Mouse (Mus musculus) CH12F3 (cell line): Measurements from ENCODE around the gene Lyl1.
"Not testable (repeated sequence)": the region's sequence is repeated elsewhere in the genome, so short reads cannot be mapped to it uniquely, and the experiment has no call there.

Source experiments
- in situ Hi-C: fragments of 300-500 bp; cut with MboI; formaldehyde crosslinking; loops from 2 replicates; pipeline ENCODE4 v1.14.3; 2020; ENCODE audit warnings: low sequenced_read_pairs

The Lyl1 gene

DNA sequence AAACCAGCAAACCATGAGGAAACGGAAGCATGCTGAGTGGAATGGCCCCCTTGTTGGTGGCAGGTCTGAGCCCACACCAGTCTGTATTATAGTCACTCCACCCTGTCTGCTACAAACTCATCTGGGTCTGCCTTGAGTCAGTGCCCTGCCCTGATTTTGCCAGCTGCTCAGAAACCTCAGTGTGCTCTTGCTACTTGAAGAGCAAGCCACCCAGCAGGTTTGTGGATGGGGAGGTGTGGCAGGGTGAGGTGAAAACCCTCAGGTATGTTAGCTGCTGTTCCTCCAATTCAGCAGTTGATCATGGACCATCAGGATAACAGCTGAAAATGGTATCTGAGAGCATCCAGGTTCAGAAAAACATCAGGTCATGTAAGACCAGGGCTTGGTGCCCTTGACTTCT is 33.2 kb upstream of the Lyl1 start:
- in situ Hi-C loops = no loop called here

DNA sequence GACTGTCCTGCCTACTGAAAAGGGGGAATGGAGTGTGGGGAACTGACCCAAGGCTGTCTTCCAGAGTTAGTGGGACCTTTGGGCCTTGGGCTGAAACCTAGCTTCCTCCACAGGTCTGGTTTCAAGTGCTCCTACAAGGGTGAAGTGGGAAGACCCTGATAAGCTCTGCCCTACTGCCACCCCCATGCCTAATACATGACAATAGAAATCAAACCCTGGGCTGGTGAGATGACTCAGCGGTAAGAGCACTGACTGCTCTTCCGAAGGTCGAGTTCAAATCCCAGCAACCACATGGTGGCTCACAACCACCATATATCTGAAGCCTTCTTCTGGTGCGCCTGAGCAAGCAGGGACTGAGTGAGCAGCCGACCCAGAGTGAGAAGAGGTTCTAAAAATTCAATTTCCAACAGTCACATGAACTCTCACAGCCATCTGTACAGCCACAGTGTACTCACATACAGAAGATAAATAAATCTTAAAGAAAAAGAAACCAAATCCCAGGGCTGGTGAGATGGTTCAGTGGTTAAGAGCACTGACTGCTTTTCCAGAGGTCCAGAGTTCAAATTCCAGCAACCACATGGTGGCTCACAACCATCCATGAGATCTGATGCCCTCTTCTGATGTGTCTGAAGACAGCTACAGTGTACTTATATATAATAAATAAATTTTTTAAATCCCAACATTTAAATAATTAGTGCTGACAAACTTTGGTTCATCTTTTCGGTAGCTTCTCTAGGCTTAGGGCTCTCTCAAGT is 32.3 kb upstream of the Lyl1 start:
- in situ Hi-C loops = no loop called here

- in situ Hi-C loops = not testable (repeated sequence)
Measured at GRCm38 (mm10) chr8:84670295-84671006, 30.8 kb upstream of the Lyl1 start.

DNA sequence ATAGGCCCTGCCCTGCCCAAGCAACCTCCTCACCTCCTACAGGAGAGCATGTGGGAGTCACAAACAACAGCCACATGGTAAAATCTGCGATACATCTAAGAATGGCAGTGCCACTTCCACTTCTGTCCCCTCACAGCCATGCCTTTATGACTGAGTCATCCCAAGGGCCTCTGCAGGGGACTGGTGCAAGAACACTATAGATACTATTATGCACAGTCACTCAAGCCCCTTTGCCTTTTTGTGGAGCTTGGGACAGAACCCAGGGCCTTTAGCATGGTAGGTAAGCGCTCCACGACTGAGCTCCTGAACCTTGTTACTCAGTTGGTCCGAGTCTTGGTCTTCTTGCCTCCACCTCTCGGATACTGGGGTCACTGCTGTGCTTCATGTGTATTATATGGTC is 24.0 kb upstream of the Lyl1 start:
- in situ Hi-C loops = no loop called here

DNA sequence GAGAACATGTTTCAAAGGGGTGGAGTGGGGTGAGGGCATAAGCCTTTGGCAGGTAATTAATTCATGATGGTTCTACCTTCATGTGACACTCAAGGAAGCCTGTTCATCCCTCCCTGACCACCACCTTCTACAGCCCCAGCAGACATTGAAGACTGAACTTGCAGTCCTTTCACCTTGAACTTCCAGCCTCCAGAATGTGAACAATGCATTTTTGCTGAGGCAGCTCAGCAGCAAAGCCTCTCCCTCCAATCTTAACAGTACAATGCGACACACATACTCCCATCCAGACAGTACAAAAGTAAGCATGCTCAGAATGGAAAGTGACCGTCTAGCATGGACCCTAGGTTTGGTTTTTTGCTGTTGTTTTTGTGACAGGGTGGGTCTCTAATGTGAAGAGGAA is 19.8 kb upstream of the Lyl1 start:
- in situ Hi-C loops = no loop called here

DNA sequence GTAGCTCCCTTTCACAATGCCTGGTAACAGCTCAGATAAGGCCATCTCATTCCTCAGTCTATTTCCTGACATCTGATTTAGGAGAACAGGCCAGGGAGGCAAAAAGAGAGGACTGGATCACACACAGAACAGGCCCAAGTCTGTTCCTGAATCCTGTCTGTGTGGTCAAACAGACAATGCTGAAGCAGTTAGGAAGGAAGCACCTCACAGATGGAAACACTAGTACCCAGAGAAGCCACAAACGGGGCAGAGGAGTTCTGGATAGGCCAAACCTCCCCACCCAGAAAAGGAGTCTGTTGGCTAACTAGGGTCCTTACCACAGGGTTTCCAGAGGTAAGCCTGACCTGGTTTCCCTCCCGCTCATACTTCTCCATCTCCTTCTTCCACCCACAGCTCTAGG is 19.0 kb upstream of the Lyl1 start:
- in situ Hi-C loops = no loop called here

DNA sequence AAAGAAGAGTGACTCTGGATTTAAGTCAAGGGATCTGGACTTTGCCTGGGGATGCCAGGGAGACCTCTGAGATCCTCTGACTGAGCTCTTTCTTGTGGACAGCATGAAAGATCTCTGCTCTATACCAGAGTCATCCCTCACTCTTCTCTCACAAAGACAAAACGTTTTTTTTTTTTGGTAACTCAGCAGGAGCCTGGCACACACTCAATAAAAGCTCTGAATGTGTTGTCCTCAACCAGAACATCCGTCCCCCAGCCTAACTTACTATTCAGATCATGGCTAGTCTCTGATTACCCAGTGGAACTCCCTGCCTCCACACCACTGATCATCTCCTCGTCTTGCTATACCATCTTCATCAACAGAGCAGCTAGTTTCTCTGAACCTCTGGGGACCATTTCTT is 16.7 kb upstream of the Lyl1 start:
- in situ Hi-C loops = no loop called here

DNA sequence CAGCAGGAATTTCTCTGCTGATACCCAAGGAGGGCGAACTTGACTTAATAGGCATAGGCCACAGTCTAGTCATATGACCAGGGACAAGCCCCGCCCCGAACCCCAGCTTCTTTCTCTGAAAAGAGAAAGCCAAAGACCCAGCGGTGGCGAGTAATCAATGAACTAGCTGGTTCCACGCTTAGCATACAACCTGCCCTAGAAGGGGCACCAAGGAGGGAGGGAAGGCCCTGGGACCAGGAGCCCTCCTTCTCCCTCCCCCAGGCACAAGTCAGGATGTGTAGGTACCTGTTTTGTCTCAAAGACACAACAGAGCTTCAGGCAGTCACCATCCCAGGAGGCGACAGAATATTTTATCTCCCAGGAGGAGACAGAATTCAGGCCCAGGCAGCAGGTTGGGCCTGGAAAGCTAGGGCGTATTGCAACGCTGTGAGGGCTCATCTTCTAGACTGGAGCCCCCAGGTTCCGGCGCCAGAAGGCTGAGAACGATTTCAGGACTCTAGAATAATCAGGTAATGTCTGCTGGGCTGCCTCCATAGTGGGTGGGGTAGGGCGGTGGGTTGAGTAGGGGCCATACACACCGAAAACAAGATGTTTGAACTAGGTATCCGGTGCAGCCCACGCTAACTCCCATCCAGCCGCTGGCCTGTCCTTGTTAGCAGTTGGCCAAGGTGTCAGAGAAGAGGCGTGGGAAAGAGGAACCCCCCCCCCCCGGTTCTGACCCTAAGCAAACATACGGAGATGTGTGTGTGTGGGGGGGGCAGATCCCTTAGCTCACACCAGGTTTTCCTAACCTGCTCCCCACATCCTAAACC is 14.9 kb upstream of the Lyl1 start, which contains the start of gene Trmt1:
Trmt1 (plus strand) TSS at position 117 of the 812 bp plus-strand sequence.
- in situ Hi-C loops = no loop called here

DNA sequence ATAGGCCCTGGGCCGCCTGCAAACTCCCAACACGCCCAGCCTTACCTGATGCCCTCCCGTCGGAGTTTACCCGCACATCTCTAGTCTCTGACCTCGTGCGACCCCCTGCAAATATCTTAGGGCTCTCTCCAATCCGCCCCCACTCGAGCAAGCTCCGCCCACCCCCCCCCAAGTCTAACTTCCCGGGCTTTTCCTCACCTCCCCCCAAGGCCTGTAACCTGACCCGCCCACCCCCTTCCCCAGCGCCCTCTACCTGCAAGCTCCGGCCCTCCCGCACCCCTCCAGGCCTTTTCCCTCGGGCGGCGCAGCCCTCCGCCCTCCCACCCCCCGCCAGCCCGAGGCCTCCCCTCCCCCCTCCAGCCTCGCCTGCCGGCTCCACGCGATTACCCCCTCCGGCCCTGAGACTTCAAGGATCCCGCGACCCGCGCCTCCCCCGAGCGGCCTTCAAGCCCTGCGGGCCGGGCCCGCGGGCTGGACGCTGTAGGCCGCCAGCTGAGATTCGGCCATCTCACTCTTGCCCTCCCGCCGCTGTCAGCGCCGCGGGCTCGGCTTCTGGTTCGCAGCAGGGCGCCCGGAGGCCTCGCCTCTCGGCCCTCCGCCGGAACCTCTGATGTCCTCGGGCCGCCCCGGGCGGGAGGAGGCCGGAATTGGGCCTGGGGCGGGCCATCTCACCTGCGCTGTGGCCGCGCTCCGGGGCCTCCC is 14.1 kb upstream of the Lyl1 start:
- in situ Hi-C loops = no loop called here

DNA sequence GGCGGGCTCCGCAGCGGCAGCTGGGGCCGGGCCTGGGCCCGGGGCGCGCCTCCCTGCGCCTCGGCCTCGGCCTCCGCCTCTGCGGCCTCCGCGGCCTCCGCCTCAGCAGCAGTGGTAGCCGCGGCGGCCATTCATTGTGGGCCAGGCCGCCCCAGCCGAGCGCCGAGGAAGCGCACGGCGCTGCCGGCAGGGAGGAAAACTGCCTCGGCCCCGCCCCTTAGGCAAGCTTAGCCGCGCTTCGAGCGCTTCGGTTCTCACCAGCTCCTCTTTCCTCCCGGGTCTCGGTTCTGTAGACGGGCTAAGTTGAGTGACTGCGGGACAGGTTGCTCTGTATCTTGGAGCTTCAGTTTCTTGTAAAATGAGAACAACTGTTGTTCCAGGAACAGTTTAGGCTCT is 13.6 kb upstream of the Lyl1 start, which contains the start of gene Nacc1:
Nacc1 (minus strand) TSS at position 158 of the 396 bp plus-strand sequence.
- in situ Hi-C loops = no loop called here

- in situ Hi-C loops = no loop called here
Measured at GRCm38 (mm10) chr8:84689091-84689915, 12.0 kb upstream of the Lyl1 start.

DNA sequence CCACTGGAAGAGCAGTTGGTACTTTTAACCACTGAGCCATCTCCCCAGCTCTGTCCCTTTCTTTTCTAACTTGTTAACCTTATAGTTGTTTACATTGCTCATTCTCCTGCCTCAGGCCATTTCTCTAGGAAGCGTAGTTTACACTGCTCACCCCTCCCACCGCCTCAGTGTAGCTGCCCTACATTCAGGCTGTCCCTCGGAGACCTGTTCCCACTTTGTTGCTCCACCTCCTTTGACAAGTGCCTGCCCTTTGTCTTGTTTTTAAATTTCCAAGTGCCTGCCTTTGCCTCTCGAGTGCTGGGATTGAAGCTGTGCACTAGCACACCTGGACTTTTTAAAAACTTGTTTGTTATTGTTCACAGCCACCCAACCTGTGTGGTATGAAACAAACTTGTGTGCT is 7.9 kb upstream of the Lyl1 start:
- in situ Hi-C loops = no loop called here

DNA sequence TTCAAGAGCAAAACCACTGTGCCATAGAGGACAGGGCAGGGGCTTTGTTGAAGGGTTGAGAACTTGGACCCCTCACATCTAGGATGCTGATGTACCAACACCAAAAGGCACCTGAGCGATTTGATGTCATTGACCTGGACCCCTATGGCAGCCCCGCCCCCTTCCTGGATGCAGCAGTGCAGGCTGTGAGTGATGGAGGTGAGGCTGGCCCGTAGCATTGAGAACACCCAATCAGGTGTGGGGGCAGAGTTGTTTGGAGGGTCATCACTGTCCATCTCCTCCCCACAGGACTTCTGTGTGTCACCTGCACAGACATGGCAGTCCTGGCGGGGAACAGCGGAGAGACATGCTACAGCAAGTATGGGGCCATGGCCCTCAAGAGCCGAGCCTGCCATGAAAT is 6.1 kb upstream of the Lyl1 start:
- in situ Hi-C loops = no loop called here

DNA sequence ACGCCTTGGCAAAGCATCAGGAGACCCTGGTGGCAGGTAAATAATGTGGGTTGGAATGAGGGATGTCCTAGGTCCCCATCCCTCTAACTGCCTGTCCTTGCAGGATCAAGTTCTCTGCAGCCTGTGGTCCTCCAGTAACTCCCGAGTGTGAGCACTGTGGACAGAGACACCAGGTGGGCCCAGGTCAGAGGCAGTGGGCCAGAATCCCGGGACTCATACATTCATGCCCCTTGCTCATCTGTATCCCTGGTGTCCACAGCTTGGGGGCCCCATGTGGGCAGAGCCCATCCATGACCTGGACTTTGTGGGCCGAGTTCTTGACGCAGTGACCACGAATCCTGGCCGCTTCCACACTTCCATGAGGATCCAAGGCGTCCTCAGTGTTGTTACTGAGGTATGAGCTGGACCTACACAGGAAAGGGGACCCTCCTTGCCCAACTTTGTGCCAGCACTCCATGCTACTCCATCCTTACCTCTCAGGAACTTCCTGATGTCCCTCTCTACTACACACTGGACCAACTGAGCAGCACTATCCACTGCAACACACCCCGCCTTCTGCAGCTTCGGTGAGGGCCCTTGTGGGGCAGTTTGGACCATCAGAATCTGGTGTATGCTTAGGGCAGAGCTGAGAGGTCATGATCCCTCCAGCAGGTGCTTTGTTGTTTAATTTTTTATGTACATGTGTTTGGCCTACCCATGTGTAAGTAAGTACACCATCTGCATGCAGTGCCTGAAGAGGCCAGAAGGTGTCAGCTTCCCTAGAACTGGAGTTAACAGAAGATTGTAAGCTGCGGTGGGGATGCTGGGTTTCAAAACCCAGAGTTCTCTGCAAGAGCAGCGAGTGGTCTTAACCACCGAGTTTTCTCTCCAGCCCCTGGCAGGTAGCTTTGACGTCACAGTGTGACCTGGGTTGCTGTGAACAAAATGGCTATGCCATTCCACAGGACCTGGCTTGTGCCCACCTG is 3.8 kb upstream of the Lyl1 start:
- in situ Hi-C loops = no loop called here

- in situ Hi-C loops = no loop called here
Measured at GRCm38 (mm10) chr8:84698288-84698687, 3.0 kb upstream of the Lyl1 start.

DNA sequence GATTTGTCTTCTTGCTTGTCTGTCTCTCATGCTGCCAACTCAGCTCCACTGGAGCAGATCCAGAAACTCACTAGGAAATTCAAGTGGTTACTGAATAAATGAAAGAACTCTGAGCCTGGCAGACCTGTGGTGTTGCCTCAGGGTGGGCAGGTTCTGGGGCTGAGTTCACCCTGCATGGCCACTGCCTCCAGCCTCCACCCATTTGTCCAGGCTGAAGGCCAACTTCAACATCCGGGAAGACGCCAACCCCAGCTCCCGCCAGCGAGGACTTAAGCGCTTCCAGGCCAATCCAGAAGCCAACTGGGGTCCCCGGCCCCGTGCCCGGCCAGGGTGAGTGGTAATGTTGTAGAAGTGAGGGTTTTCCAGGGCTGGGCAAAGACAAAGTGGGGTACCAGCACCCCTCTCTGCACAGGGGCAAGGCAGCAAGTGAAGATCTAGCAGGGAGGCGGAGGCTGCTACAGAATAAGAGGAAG is 2.3 kb upstream of the Lyl1 start:
- in situ Hi-C loops = no loop called here

DNA sequence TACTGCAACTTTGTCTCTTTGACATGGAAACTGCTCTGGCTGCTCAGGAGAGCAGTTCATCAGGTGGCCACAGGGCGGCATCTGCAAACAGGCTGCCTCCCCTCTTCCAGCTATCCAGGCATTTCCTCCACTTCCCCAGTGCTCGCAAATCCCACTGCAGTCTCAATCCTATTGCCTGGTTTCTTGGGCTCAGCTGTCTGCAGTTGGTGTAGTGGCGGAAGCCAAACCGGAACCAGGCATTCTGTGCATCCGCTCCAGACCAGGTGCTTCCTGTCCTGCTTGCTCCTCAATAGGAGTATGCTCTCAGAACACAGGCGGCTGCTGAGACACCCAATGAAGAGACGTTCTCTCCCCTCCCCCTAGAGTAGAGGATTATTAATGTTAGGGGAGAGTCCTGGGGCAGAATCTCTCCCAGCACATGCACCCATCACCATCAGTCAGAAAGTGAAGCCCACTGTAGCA is 1.4 kb upstream of the Lyl1 start:
- in situ Hi-C loops = no loop called here

DNA sequence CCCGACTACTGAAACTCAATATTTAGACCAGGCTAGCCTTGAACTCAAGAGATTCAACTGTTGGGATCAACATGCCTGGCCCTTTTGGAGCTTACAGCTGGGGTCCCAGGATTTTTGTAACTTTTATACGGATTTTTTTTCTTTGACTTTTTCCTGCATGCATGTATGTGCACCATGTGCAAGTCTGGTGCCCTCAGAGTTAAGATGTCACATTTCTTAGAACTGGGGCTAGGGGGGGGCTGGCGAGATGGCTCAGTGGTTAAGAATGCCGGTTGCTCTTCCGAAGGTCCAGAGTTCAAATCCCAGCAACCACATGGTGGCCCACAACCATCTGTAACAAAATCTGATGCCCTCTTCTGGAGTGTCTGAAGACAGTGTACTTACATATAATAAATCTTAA is 731 bp upstream of the Lyl1 start:
- in situ Hi-C loops = no loop called here

DNA sequence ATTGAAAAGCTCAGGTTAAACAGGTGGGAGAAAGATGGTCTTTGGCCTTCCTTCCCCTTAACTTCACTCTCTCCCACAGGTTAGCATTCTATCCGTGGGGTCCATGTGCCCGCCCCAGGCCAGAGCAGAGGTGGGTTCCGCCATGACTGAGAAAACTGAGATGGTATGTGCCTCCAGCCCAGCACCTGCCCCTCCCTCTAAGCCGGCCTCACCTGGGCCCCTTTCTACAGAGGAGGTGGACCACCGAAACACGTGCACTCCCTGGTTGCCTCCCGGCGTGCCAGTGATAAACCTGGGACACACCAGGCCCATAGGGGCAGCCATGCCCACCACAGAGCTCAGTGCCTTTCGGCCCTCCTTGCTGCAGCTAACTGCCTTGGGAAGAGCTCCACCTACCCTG is 1.3 kb downstream of the Lyl1 start:
- in situ Hi-C loops = no loop called here
